Mouse (Mus musculus) MEL (cell line): Measurements from ENCODE around the gene Spata31d1a. TPM values are rescaled to one million over a fixed set of nuclear protein-coding genes. Genes with fewer than 3 reads are reported as not detected.
A peak's percentile ranks its signal among the peaks of the same experiment; 100 is the strongest.

Experiments used
- DNase-seq: peaks from one replicate; pipeline ENCODE4 v3.0.0; 2011; ENCODE audit warnings: low read depth, low spot score
- H3K27ac ChIP-seq: 2 replicates; pipeline ENCODE4 v1.5.1; 2012; ENCODE audit warnings: low read depth, mild to moderate bottlenecking, control low read depth, low read length, moderate library complexity; ENCODE audit not compliant: control insufficient read depth
- H3K27me3 ChIP-seq, 2 experiments: fragments of 150-350 bp in 1 of 2; sonication (generic) in 1 of 2; 2 replicates each; pipeline ENCODE4 v1.6.1; 2012; ENCODE audit warnings: low read length in 2 of 2, mild to moderate bottlenecking in 2 of 2, improper control_type of control experiment in 1 of 2, moderate library complexity in 1 of 2; ENCODE audit not compliant: insufficient read depth in 2 of 2, control insufficient read depth in 1 of 2
- H3K36me3 ChIP-seq, 2 experiments: 2 replicates each; pipeline ENCODE4 v1.6.1; 2012 to 2014; ENCODE audit warnings: low read length in 2 of 2, improper control_type of control experiment in 1 of 2, inconsistent platforms in 1 of 2, mild to moderate bottlenecking in 1 of 2; ENCODE audit not compliant: insufficient read depth in 2 of 2, control insufficient read depth in 1 of 2
- H3K4me1 ChIP-seq, 2 experiments: fragments of 150-350 bp in 1 of 2; sonication (generic) in 1 of 2; 2 replicates each; pipeline ENCODE4 v1.6.1; 2012; ENCODE audit warnings: low read length in 2 of 2, improper control_type of control experiment in 1 of 2, mild to moderate bottlenecking in 1 of 2; ENCODE audit not compliant: insufficient read depth in 2 of 2, control insufficient read depth in 1 of 2
- H3K4me3 ChIP-seq, 2 experiments: fragments of 150-350 bp in 1 of 2; sonication (generic) in 1 of 2; 2 replicates each; pipeline ENCODE4 v1.5.1; 2012; ENCODE audit warnings: low read depth in 2 of 2, low read length in 2 of 2, mild to moderate bottlenecking in 2 of 2, moderate library complexity in 2 of 2, control low read depth in 1 of 2, improper control_type of control experiment in 1 of 2; ENCODE audit not compliant: control insufficient read depth in 1 of 2, insufficient read depth in 1 of 2
- H3K79me2 ChIP-seq: 2 replicates; pipeline ENCODE4 v1.6.1; 2012; ENCODE audit warnings: mild to moderate bottlenecking, low read length, moderate library complexity; ENCODE audit not compliant: control insufficient read depth, poor library complexity, insufficient read depth
- H3K9ac ChIP-seq: 2 replicates; pipeline ENCODE4 v1.6.1; 2012; ENCODE audit warnings: low read depth, mild to moderate bottlenecking, control low read depth, low read length, moderate library complexity; ENCODE audit not compliant: control insufficient read depth, poor library complexity, severe bottlenecking
- H3K9me3 ChIP-seq: fragments of 150-350 bp; sonication (generic); replicated peaks from 2 replicates; pipeline ENCODE4 v1.6.1; 2012; ENCODE audit warnings: mild to moderate bottlenecking, low read length, improper control_type of control experiment, moderate library complexity; ENCODE audit not compliant: insufficient read depth
- BHLHE40 ChIP-seq: IDR thresholded peaks from 2 replicates; pipeline ENCODE4 v1.6.1; 2012; ENCODE audit warnings: low read depth, mild to moderate bottlenecking, inconsistent platforms, low read length, improper control_type of control experiment, borderline replicate concordance
- CHD2 ChIP-seq: IDR thresholded peaks from 2 replicates; pipeline ENCODE4 v1.6.1; 2011; ENCODE audit warnings: low read length, improper control_type of control experiment
- CTCF ChIP-seq, 3 experiments: IDR thresholded peaks in 2 of 3; conservative IDR thresholded peaks in 1 of 3; 2 replicates each; pipeline ENCODE4 v1.5.1; 2011 to 2012; ENCODE audit warnings: low read length in 3 of 3, low read depth in 2 of 3, mild to moderate bottlenecking in 2 of 3, improper control_type of control experiment in 1 of 3, inconsistent platforms in 1 of 3, mixed read lengths in 1 of 3, moderate library complexity in 1 of 3; ENCODE audit not compliant: control insufficient read depth in 1 of 3, insufficient read depth in 1 of 3, poor library complexity in 1 of 3, severe bottlenecking in 1 of 3
- ELF1 ChIP-seq: IDR thresholded peaks from 2 replicates; pipeline ENCODE4 v1.6.1; 2014; ENCODE audit warnings: low read depth, mild to moderate bottlenecking, inconsistent platforms, low read length, improper control_type of control experiment, moderate library complexity
- EP300 ChIP-seq, 2 experiments: IDR thresholded peaks; 2 replicates each; pipeline ENCODE4 v1.6.1; 2011; ENCODE audit warnings: improper control_type of control experiment in 2 of 2, low read length in 2 of 2, low read depth in 1 of 2, mild to moderate bottlenecking in 1 of 2
- ETS1 ChIP-seq: IDR thresholded peaks from 2 replicates; pipeline ENCODE4 v1.6.1; 2012; ENCODE audit warnings: low read depth, mild to moderate bottlenecking, inconsistent platforms, low read length, improper control_type of control experiment, moderate library complexity
- GABPA ChIP-seq: IDR thresholded peaks from 2 replicates; pipeline ENCODE4 v1.6.1; 2012; ENCODE audit warnings: low read depth, mild to moderate bottlenecking, inconsistent platforms, low read length, improper control_type of control experiment, moderate library complexity
- GATA1 ChIP-seq: IDR thresholded peaks from 2 replicates; pipeline ENCODE4 v1.6.1; 2011; ENCODE audit warnings: low read depth, low read length, improper control_type of control experiment
- HCFC1 ChIP-seq: IDR thresholded peaks from 2 replicates; pipeline ENCODE4 v1.6.1; 2012; ENCODE audit warnings: low read depth, mild to moderate bottlenecking, inconsistent platforms, low read length, improper control_type of control experiment, moderate library complexity
- KAT2A ChIP-seq: conservative IDR thresholded peaks from 2 replicates; pipeline ENCODE4 v1.6.1; 2012; ENCODE audit warnings: low read depth, low read length, improper control_type of control experiment, inconsistent platforms
- MAX ChIP-seq: IDR thresholded peaks from 2 replicates; pipeline ENCODE4 v1.6.1; 2011; ENCODE audit warnings: low read length, improper control_type of control experiment
- MYC ChIP-seq: IDR thresholded peaks from 2 replicates; pipeline ENCODE4 v1.6.1; 2011; ENCODE audit warnings: low read depth, mild to moderate bottlenecking, low read length, improper control_type of control experiment, moderate library complexity
- NRF1 ChIP-seq: IDR thresholded peaks from 2 replicates; pipeline ENCODE4 v1.6.1; 2014; ENCODE audit warnings: low read depth, mild to moderate bottlenecking, inconsistent platforms, low read length, improper control_type of control experiment, moderate library complexity; ENCODE audit not compliant: poor library complexity, insufficient read depth, severe bottlenecking
- POLR2AphosphoS2 ChIP-seq: IDR thresholded peaks from 2 replicates; pipeline ENCODE4 v1.6.1; 2011; ENCODE audit warnings: low read length, improper control_type of control experiment
- POLR2AphosphoS5 ChIP-seq: IDR thresholded peaks from 2 replicates; pipeline ENCODE4 v1.6.1; 2012; ENCODE audit warnings: low read depth, borderline replicate concordance, mild to moderate bottlenecking, inconsistent platforms, low read length, moderate library complexity, mixed read lengths
- RAD21 ChIP-seq: IDR thresholded peaks from 2 replicates; pipeline ENCODE4 v1.6.1; 2011; ENCODE audit warnings: mild to moderate bottlenecking, low read depth, low read length, improper control_type of control experiment
- RCOR1 ChIP-seq: IDR thresholded peaks from 2 replicates; pipeline ENCODE4 v1.6.1; 2012; ENCODE audit warnings: low read depth, mild to moderate bottlenecking, inconsistent platforms, low read length, improper control_type of control experiment
- SMC3 ChIP-seq: IDR thresholded peaks from 2 replicates; pipeline ENCODE4 v1.6.1; 2011; ENCODE audit warnings: low read depth, low read length, improper control_type of control experiment
- TAL1 ChIP-seq: IDR thresholded peaks from 2 replicates; pipeline ENCODE4 v1.6.1; 2012; ENCODE audit warnings: mild to moderate bottlenecking, inconsistent platforms, low read length, moderate library complexity, mixed read lengths
- TBP ChIP-seq: IDR thresholded peaks from 2 replicates; pipeline ENCODE4 v1.8.0; 2011; ENCODE audit warnings: low read depth, low read length, improper control_type of control experiment
- TCF12 ChIP-seq: IDR thresholded peaks from 2 replicates; pipeline ENCODE4 v1.6.1; 2014; ENCODE audit warnings: low read depth, mild to moderate bottlenecking, inconsistent platforms, low read length, improper control_type of control experiment, moderate library complexity
- UBTF ChIP-seq: IDR thresholded peaks from 2 replicates; pipeline ENCODE4 v1.6.1; 2012; ENCODE audit warnings: low read depth, mild to moderate bottlenecking, inconsistent platforms, low read length, improper control_type of control experiment, moderate library complexity, borderline replicate concordance; ENCODE audit not compliant: insufficient read depth
- USF1 ChIP-seq: IDR thresholded peaks from 2 replicates; pipeline ENCODE4 v1.6.1; 2014; ENCODE audit warnings: low read depth, mild to moderate bottlenecking, inconsistent platforms, low read length, improper control_type of control experiment, moderate library complexity
- USF2 ChIP-seq, 2 experiments: IDR thresholded peaks; 2 replicates each; pipeline ENCODE4 v1.6.1; 2011 to 2012; ENCODE audit warnings: improper control_type of control experiment in 2 of 2, low read length in 2 of 2, borderline replicate concordance in 1 of 2, inconsistent platforms in 1 of 2, low read depth in 1 of 2, mild to moderate bottlenecking in 1 of 2; ENCODE audit not compliant: insufficient read depth in 1 of 2
- ZNF384 ChIP-seq: IDR thresholded peaks from 2 replicates; pipeline ENCODE4 v1.6.1; 2012; ENCODE audit warnings: low read depth, mild to moderate bottlenecking, inconsistent platforms, low read length, improper control_type of control experiment
- polyA plus RNA-seq, 2 experiments: library from polyadenylated mRNA; stranded (reverse) in 1 of 2; unstranded in 1 of 2; fragments of >175 nt in 1 of 2; fragments of >200 nt in 1 of 2; gene quantifications; 2 replicates each; pipeline versions ENCODE4 v1.2.1 to v1.2.4; 2012; ENCODE audit warnings: low replicate concordance in 2 of 2, low read depth in 1 of 2; ENCODE audit not compliant: insufficient read length in 2 of 2, insufficient read depth in 1 of 2, missing spikeins in 1 of 2
- total RNA-seq: library from RNA; depleted of rRNA; stranded (reverse); fragments of 300-350 nt; gene quantifications from 2 replicates; pipeline ENCODE4 v1.2.3, GENCODE M21; 2012

Gene Spata31d1a
- total and polyA plus RNA-seq, 3 experiments, result 0.03 TPM; not detected in 2

- TF ChIP-seq POLR2AphosphoS5, result no peak
- TF ChIP-seq HCFC1, result no peak
- TF ChIP-seq UBTF, result no peak
- TF ChIP-seq MAX, result no peak
- no peak for TF ChIP-seq USF2 (IDR thresholded peaks at IDR 0.05; ENCODE audit: borderline replicate concordance in 1 of 2, insufficient read depth in 1 of 2, low read depth in 1 of 2, low read length in 2 of 2)
- TF ChIP-seq ELF1, result no peak
- TF ChIP-seq TAL1, result no peak
- TF ChIP-seq GATA1, result no peak
- no peak for TF ChIP-seq POLR2AphosphoS2
- TF ChIP-seq ETS1, result no peak
- TF ChIP-seq KAT2A, result no peak
- no peak for TF ChIP-seq MYC
- TF ChIP-seq BHLHE40, result no peak
- TF ChIP-seq EP300 (IDR thresholded peaks at IDR 0.05; ENCODE audit: low read depth in 1 of 2, low read length in 2 of 2), result no peak
- TF ChIP-seq NRF1, result no peak
- no peak for TF ChIP-seq RCOR1
- TF ChIP-seq GABPA, result no peak
- no peak for TF ChIP-seq TCF12
- no peak for TF ChIP-seq USF1
- Histone ChIP-seq H3K9me3 (no peaks in the 10 kb centered on the region), H3K27me3 (no peaks in the 10 kb centered on the region), H3K4me1 (peaks cover 0 to 13% of the 10 kb centered on the region in 2 experiments; a peak in 3 of 4 replicates), H3K4me3 (no peak overlapping the region), H3K27ac (no peak overlapping the region), H3K9ac (no peak overlapping the region), H3K79me2 (no peaks in the 10 kb centered on the region), H3K36me3 (peaks cover 0 to 11% of the 10 kb centered on the region in 2 experiments; a peak in 2 of 4 replicates)
- DNase-seq, result peak; percentile 28
Measured at GRCm38 (mm10) chr13:59689313-59689712, 20.8 kb downstream of the Spata31d1a start.

DNA sequence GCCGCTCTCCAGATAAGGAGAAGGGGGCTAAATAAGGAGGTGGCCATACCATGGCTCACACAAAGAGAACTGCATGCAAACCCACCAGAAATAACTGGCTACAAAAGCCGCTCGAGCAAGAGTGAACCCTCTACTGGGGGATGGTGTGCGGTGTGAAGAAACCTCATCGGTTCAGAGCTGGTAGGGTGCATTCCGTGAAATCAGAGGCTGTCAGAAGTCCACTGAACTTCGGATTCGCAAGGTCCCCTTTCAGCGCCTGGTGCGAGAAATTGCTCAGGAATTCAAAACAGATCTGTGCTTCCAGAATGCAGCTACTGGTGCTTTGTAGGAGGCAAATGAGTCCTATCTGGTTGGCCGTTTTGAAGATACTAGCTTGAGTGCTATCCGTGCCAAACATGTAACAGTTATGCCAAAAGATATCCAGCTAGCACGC lies 21.8 kb downstream of the Spata31d1a start:
- no peak overlapping the region for H3K9ac ChIP-seq
- no peaks in the 10 kb centered on the region for H3K9me3 ChIP-seq
- TF ChIP-seq TBP (peak; percentile 74; the same call in 1 of the 2 replicates), RAD21 (peak; percentile 27), ZNF384 (no peak), EP300 (IDR thresholded peaks at IDR 0.05; ENCODE audit: low read depth in 1 of 2, low read length in 2 of 2) (peak; percentile 34 to 70; a peak in 3 of 4 replicates), CTCF (IDR thresholded peaks at IDR 0.05 in 2 of 3, conservative IDR thresholded peaks at IDR 0.05 in 1 of 3; ENCODE audit: control insufficient read depth in 1 of 3, insufficient read depth in 1 of 3, low read depth in 2 of 3, low read length in 3 of 3, poor library complexity in 1 of 3, severe bottlenecking in 1 of 3) (peak; percentile 16 to 63 (median 53); a peak in 5 of 6 replicates), CHD2 (no peak), SMC3 (peak; percentile 36), TCF12 (no peak)
- TF ChIP-seq, all 39 proteins: peak for 5
- Histone ChIP-seq H3K27ac (no peak overlapping the region; the same call in 1 of the 2 replicates), H3K4me1 (peaks cover 0 to 13% of the 10 kb centered on the region in 2 experiments; a peak in 3 of 4 replicates), H3K4me3 (peak overlapping the region; percentile 7 to 39; a peak in 2 of 4 replicates), H3K36me3 (peaks cover 0 to 11% of the 10 kb centered on the region in 2 experiments; a peak in 2 of 4 replicates), H3K27me3 (no peaks in the 10 kb centered on the region), H3K79me2 (no peaks in the 10 kb centered on the region)
- peak; percentile 70 for DNase-seq
